Mouse (Mus musculus) midbrain, embryonic 10.5 days (tissue): ENCODE results near the gene Gm48552. TPM values are rescaled to one million over a fixed set of nuclear protein-coding genes. Genes with fewer than 3 reads are reported as not detected.
A peak's percentile ranks its signal among the peaks of the same experiment; 100 is the strongest.

Source experiments
- DNase-seq: peaks from one replicate; pipeline ENCODE4 v3.0.0-alpha.2; 2017; ENCODE audit warnings: low spot score
- H3K27ac ChIP-seq: fragments of 300-500 bp; sonication (generic); replicated peaks from 2 replicates; pipeline ENCODE4 v1.5.1; 2016; ENCODE audit warnings: mild to moderate bottlenecking
- H3K27me3 ChIP-seq: fragments of 300-500 bp; sonication (generic); 2 replicates; pipeline ENCODE4 v1.6.1; 2016; ENCODE audit warnings: low read depth, mild to moderate bottlenecking; ENCODE audit not compliant: poor library complexity, severe bottlenecking
- H3K36me3 ChIP-seq: fragments of 300-500 bp; sonication (generic); 2 replicates; pipeline ENCODE4 v1.6.1; 2016; ENCODE audit warnings: mild to moderate bottlenecking, moderate library complexity
- H3K4me1 ChIP-seq: fragments of 300-500 bp; sonication (generic); 2 replicates; pipeline ENCODE4 v1.6.1; 2016
- H3K4me3 ChIP-seq: fragments of 300-500 bp; sonication (generic); 2 replicates; pipeline ENCODE4 v1.5.1; 2016; ENCODE audit warnings: mild to moderate bottlenecking, moderate library complexity
- H3K9me3 ChIP-seq: fragments of 300-500 bp; sonication (generic); replicated peaks from 2 replicates; pipeline ENCODE4 v1.6.1; 2016; ENCODE audit warnings: mild to moderate bottlenecking
- WGBS: fragments of 180-500 bp; shearing (Covaris S2); methylation state at CpG from one replicate; pipeline ENCODE4 v1.1.7; 2016; 5-methylcytosine and 5-hydroxymethylcytosine counted together
- polyA plus RNA-seq: library from polyadenylated mRNA; unstranded; fragments of >200 nt; fragmentation: Nextera tagmentation; extraction: Ambion mirVana; gene quantifications from 2 replicates; pipeline ENCODE4 v1.2.1, GENCODE M21; 2016

Gm48552 gene
- polyA plus RNA-seq, 1 experiment from 2014 or later = 1.7 TPM

DNA sequence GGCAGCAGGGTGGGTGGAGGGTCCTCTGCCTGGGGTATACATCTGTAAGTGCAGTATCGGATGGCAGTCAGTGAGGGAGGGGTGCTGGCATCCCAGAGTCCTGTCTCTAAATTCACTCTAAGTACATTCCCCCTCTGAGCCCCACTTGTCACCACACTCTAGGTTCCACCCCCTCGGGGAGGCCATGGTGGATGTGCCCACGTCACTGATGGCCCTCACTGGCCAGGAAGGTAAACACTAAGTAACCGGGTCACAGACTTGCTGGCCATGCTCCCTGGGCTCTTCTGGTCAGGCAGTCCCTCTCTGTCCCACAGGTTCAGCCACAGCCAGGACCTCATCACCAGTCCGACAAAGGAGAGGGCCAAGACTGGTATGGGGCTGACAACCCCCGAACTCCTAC lies 33.4 kb downstream of the Gm48552 start:
- no peaks in the 10 kb centered on the region; the same call in 1 of the 2 replicates for H3K9me3 ChIP-seq
- 82% methylated on average over 6 of the region's 6 CpGs for WGBS
- H3K4me1 ChIP-seq = peaks cover 52% of the 10 kb centered on the region
- no peak overlapping the region for H3K27ac ChIP-seq
- no peaks in the 10 kb centered on the region for H3K36me3 ChIP-seq
- no peak overlapping the region for H3K4me3 ChIP-seq
- peaks cover 97% of the 10 kb centered on the region for H3K27me3 ChIP-seq
- no peak for DNase-seq

DNA sequence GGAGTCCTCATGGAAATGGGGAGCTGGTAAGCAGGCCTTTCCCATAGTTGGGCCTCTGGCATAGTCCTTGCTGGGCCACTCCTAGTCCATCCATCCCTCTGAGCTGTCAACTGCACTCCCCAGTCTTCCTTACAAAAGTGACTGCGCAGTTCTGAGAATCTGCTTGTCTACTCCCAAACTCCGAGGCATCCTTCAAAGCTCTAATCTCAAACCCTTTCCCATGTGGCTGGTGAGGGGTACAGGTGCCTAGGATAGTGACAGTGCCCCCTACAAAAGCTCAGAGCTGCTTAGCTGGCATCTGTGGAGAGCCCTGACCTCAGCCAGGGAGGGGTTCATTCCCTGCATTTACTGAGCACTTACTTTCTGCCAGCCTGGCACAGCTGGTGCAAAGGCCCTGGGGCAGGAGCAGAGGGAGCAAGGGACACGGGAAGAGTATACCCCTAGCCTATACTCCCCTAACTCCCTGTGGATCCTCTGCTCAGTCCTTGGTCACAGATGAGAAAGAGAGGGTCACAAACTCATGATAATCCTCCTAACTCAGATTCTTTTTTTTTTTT lies 33.9 kb downstream of the Gm48552 start:
- H3K36me3 ChIP-seq = no peaks in the 10 kb centered on the region
- no peak for DNase-seq
- no peak overlapping the region for H3K4me3 ChIP-seq
- no peak overlapping the region for H3K27ac ChIP-seq
- no peaks in the 10 kb centered on the region; the same call in 1 of the 2 replicates for H3K9me3 ChIP-seq
- whole genome bisulfite sequencing = 84% methylated on average over 3 of the region's 3 CpGs
- peaks cover 48% of the 10 kb centered on the region for H3K4me1 ChIP-seq
- peaks cover 97% of the 10 kb centered on the region for H3K27me3 ChIP-seq

DNA sequence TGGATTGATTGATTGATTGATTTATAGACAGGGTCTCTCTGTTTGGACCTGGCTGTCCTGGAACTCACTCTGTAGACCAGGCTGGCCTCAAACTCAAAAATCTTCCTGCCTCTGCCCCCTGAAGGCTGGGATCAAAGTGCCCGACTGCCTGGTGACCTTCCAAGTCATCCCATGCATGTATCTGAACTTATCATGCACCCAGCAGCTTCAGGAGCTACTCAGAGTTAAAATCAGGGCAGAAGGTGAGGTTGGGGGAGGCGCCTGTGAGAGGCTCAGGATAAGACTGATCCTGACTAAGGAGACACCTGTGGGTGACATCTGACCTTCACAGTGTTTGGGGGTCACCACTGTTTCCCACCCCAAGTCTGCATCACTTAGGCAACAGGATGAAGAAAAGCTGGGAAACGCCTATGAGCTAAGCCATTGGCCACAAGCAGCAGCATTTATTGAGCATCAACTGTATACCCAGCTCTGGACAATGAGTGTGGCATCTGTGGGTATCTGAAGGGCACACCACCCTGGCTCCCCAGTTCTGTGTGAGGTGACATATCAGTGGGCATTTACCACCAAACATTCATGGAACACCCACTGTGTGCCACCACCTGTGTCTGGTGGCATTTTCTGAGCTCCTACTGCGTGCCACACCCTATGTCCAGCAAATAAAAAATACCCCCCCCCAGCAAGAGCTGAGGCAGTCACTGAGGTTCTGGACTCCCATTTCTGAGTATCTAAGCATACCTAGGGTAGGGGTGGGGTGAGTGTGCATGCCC lies 34.9 kb downstream of the Gm48552 start:
- H3K27ac ChIP-seq = no peak overlapping the region
- 62% methylated on average over 4 of the region's 4 CpGs for WGBS
- H3K4me3 ChIP-seq = peak overlapping the region; percentile 14; the same call in 1 of the 2 replicates
- no peaks in the 10 kb centered on the region; the same call in 1 of the 2 replicates for H3K9me3 ChIP-seq
- peaks cover 97% of the 10 kb centered on the region for H3K27me3 ChIP-seq
- H3K36me3 ChIP-seq = no peaks in the 10 kb centered on the region
- H3K4me1 ChIP-seq = peaks cover 40% of the 10 kb centered on the region
- no peak for DNase-seq

DNA sequence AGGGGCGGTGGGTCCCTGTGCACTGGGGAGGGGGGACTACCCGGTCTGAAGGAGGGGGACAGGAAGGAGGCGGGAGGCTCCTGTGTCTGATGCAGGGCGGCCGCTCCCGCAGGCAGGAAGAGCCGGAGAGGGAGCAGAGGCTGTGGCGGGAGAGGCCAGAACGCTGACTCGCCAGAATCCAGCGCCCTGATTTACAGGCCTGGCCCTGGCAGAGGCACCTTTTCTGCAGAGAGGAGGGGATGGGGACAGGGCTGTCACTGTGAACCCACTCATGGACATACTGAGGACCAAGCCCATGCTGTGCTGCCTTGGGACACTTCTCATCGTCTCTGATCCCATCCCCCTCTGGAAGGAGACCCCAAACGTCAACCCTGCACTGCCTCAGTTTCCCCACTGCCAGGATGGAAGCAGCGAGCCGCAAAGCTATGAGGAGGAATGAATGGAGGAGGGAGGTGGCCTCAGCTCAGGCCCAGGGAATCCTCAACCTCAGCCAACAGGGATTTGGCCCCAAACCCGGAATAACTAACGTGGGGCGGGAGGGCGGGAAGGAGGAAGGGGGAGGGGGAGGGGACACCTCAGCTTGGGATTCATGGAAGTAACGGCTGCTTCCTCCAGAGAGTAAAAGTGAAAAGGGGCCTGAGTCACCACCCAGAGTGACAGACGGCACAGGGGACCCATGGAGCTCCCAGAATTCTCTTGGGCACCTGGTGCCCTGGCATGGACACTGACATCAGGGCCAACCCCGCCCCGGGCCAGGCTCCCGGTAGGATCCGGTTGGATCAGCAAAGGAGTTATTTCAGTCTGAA lies 35.6 kb downstream of the Gm48552 start:
- peak; percentile 20 for DNase-seq
- no peaks in the 10 kb centered on the region for H3K36me3 ChIP-seq
- peaks cover 39% of the 10 kb centered on the region for H3K4me1 ChIP-seq
- no peak overlapping the region for H3K27ac ChIP-seq
- 3% methylated on average over 25 of the region's 25 CpGs for WGBS
- no peaks in the 10 kb centered on the region; the same call in 1 of the 2 replicates for H3K9me3 ChIP-seq
- peak overlapping the region; percentile 14; the same call in 1 of the 2 replicates for H3K4me3 ChIP-seq
- H3K27me3 ChIP-seq = peaks cover 98% of the 10 kb centered on the region

DNA sequence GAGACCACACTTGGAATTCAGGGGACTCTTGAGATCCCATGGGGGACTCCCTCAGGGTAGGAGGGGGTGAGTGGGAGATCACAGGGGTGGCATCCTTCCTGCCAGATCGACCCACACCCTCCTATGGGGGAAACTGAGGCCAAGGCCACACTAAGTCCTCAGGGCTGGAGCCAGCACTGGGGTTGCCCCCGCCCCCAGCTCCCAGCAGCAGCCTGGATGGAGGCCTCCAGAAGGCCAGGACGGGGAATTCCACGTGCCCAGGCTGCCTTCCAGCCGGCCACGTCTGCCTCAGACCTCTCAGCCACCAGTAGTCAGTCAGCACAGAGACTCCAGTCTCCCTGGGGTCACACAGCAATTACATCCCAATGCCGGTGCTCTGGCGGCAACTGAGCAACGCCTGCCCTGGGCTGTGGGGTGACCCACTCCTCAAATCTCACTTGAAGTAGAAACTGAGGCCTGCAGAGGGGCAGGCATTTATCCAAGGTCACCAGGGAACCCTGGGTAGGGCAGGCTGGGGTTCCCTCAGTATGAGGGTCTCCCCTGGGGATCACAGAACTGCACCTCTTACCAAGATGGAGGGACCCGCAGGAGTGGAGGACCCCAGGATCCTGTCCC lies 36.5 kb downstream of the Gm48552 start:
- Histone ChIP-seq H3K27ac (no peak overlapping the region), H3K4me1 (peaks cover 44% of the 10 kb centered on the region), H3K36me3 (no peaks in the 10 kb centered on the region), H3K9me3 (no peaks in the 10 kb centered on the region; the same call in 1 of the 2 replicates), H3K27me3 (peaks cover 91% of the 10 kb centered on the region), H3K4me3 (no peak overlapping the region)
- 27% methylated on average over 10 of the region's 10 CpGs for WGBS
- DNase-seq = peak; percentile 21

DNA sequence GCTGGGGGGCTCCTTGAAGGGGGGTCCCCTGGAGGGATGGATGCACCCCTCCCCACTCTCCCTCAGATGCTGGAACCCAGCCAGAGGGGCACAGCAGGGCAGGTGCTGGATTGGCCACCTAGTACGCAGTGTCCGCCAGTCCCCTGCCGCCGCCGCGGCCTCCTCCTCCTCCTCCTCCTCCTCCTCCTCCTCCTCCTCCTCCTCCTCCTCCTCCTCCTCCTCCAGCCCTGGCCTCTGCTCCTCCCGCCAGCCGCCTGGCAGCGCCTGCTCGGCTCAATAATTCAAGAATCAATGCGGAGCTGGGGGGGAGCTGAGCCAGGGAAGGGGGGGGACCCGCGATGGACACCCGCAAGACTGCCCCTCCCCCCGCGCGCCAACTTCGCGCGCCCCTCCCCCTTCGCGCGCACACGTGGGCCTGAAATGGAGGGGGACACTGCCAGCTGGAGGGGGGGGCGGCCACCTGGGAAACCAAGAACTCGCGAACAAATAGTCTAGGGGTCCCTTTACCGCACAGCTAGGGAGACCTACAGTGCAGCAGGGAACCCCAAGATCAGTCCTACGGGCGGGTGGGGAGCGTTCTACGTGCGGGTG lies 37.4 kb downstream of the Gm48552 start:
- H3K4me1 ChIP-seq = peaks cover 49% of the 10 kb centered on the region
- 3% methylated on average over 29 of the region's 33 CpGs for WGBS
- H3K4me3 ChIP-seq = peak overlapping the region; percentile 45
- no peaks in the 10 kb centered on the region for H3K36me3 ChIP-seq
- no peak overlapping the region for H3K27ac ChIP-seq
- no peaks in the 10 kb centered on the region; the same call in 1 of the 2 replicates for H3K9me3 ChIP-seq
- peaks cover 88% of the 10 kb centered on the region for H3K27me3 ChIP-seq
- DNase-seq = peak; percentile 28

DNA sequence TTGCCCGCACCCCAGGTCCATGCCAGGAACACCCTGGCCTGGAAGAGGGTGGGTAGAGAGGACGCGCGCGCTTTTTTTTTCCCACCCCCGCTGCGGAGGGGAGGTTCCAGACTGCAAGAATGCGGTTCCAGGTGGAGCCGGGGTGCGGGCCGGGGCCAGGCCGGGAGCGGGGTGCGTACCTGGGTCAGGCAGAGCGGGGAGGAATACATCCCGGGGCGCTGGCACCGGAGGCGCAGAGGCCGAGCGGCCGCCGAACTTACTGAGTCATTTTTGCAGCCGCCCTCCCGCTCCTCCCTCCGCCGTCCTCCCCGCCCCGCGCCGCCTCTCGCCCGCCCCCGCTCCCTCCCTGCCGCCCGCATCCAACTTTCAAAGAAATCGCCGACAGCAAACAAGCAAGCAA lies 38.1 kb downstream of the Gm48552 start:
- Histone ChIP-seq H3K27me3 (peaks cover 88% of the 10 kb centered on the region), H3K4me1 (peaks cover 55% of the 10 kb centered on the region), H3K27ac (no peak overlapping the region), H3K36me3 (no peaks in the 10 kb centered on the region), H3K4me3 (peak overlapping the region; percentile 45), H3K9me3 (no peaks in the 10 kb centered on the region; the same call in 1 of the 2 replicates)
- DNase-seq = peak; percentile 26
- WGBS = under 1% methylated on average over 37 of the region's 38 CpGs

DNA sequence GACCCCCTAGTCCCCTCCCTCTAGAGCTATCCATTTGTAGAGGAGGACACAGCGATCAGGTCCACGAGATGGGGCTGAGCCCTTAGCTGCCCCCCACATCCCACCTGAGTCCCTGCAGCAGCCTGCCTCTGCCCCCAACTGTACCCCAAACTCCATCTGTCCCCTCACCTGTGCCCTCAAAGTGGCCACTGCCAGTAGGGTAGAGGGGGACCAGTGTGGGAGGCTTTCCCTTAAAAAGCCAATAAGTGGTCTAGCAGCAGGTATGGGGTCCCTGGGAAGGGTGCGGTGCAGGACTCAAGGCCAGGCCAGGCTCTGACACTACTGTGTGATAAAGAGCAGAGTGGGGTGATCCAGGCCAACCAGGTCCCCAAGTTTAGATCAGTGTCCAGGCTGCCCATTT lies 38.5 kb downstream of the Gm48552 start:
- Histone ChIP-seq H3K36me3 (no peaks in the 10 kb centered on the region), H3K27ac (no peak overlapping the region), H3K9me3 (no peaks in the 10 kb centered on the region; the same call in 1 of the 2 replicates), H3K4me3 (peak overlapping the region; percentile 45), H3K27me3 (peaks cover 88% of the 10 kb centered on the region), H3K4me1 (peaks cover 55% of the 10 kb centered on the region)
- WGBS = 38% methylated on average over 3 of the region's 3 CpGs
- DNase-seq = no peak

DNA sequence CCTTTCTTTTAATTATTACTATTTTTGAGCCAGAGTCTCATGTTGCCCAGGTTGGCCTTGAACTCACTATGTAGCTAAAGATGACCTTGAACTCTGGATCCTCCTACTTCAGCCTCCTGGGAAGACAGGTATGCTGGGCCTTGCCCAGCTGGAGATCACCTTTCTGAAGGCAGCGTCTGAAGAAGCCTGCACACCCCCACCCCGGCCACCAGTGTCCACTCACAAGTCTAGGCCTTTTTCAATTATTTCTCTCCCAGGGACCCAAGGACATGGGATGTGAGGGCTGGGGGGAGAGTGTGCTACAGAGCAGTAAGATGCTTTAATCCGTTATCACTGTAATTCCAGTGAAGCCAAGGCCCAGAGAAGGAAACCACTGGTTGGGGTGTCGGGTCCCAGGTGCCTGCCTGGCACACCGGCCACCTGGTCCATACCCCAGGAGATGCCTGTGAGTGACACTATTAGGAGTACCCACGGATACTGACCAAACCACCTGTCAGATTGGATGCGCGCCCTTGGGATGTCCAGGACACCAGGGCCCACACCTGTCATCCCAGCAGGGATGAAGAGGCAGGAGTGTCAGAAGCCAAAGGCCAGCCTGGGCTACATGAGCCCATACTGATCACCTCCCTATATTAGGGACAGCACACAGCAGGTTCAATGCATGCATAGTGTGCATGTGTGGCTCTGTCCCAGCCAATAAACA lies 39.1 kb downstream of the Gm48552 start:
- no peak overlapping the region for H3K27ac ChIP-seq
- H3K27me3 ChIP-seq = peaks cover 85% of the 10 kb centered on the region
- H3K4me1 ChIP-seq = peaks cover 59% of the 10 kb centered on the region
- 75% methylated on average over 8 of the region's 8 CpGs for WGBS
- no peaks in the 10 kb centered on the region for H3K36me3 ChIP-seq
- DNase-seq = peak; percentile 11
- no peaks in the 10 kb centered on the region; the same call in 1 of the 2 replicates for H3K9me3 ChIP-seq
- H3K4me3 ChIP-seq = no peak overlapping the region

DNA sequence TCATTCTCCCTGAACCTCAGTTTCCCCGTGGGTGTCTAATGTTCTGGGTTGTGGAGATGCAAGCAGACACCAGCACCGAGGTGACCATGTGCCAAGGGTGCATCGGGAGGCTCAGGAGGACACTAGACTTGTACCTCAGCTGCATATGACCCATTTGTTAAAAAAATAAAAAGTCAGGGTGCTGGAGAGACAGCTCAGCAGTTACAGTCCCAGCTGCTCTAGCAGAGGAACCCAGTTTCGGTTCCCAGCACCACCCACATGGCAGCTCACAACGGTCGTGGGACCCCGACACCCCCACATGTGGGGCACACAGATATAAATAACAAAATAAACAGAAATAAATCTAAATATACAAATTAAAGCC lies 39.7 kb downstream of the Gm48552 start:
- Histone ChIP-seq H3K27me3 (peaks cover 86% of the 10 kb centered on the region), H3K27ac (no peak overlapping the region), H3K4me1 (peaks cover 64% of the 10 kb centered on the region), H3K36me3 (no peaks in the 10 kb centered on the region), H3K9me3 (no peaks in the 10 kb centered on the region; the same call in 1 of the 2 replicates), H3K4me3 (peak overlapping the region; percentile 81; the same call in 1 of the 2 replicates)
- DNase-seq = no peak
- WGBS = 90% methylated on average over 7 of the region's 7 CpGs

DNA sequence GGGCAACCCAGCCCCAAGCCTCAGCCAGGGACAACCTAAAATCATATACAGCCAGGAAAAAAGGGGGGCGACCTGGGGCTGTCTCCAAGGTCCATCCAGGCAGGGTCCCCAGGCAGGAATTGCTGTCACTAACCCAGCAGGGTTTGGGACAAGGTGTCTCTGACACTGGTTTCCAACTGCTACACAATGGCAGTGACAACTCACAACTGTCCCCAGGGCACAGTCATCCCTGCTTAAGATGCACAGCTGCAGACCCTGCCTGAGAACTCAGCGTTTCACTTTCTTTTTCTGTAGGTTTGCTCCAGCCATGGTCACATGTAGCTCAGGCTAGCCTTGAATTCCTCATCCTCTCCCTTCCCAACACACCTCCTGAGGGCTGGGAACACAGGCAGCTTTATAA lies 40.3 kb downstream of the Gm48552 start:
- peaks cover 86% of the 10 kb centered on the region for H3K27me3 ChIP-seq
- DNase-seq = peak; percentile 12

More for the DNA sequence above, 40.3 kb downstream of the Gm48552 start:
- Histone ChIP-seq H3K27ac (no peak overlapping the region), H3K36me3 (no peaks in the 10 kb centered on the region), H3K4me3 (peak overlapping the region; percentile 81), H3K9me3 (no peaks in the 10 kb centered on the region; the same call in 1 of the 2 replicates), H3K4me1 (peaks cover 68% of the 10 kb centered on the region)
- 16% methylated on average over 2 of the region's 2 CpGs for WGBS
